Mouse (Mus musculus): Measurements from ENCODE around the gene Eml6. TPM values are rescaled to one million over a fixed set of nuclear protein-coding genes. Genes with fewer than 3 reads are reported as not detected.

Gene Eml6
- total and polyA plus RNA-seq, 2 experiments, result 0.12 to 2.5 TPM

DNA sequence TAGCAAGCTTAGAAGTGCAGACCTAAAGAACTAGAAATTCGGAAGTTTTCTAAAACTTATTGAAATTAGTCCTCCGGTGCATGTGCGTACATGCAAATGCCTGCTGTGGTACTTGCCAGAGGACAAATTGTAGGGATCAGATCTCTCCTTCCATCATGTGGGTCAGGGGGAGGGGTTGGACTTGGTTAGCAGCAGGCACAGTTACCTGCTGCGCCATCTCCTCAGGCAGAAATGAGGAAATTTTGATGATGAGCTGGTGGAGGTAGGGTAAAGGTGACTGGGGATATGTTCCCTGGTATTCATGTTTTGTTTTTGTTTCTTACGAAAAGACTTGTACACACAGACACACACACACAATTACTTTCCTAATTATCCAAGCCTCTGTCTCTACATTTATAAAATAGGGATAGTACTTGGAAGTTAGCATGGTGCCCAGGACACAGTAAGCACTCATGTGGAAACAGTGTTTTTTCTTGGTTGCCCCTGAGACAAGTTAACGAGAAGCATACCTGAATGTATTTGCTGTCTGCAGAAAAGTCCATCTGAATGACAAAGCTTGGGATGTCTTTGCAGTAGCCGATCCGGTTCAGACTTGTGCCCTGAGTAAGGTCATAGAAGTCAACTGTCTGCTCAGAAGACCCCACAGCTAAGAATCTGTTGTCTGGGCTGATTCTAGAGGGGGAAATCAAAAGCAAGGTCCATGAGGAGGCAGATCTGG is 276.9 kb downstream of the Eml6 start:
- H3K4me3 ChIP-seq (ENCODE audit: insufficient read depth, low read depth, low read length), result no peak overlapping the region
- 95% methylated on average over 8 of the region's 8 CpGs for WGBS
- TF ChIP-seq POLR2A (IDR thresholded peaks at IDR 0.05; ENCODE audit: extremely low read depth, insufficient read depth, low read length) (no peak), CTCF (IDR thresholded peaks at IDR 0.05; ENCODE audit: low read depth, low read length) (no peak)
- no peaks in the 10 kb centered on the region for H3K27me3 ChIP-seq (ENCODE audit: control insufficient read depth, insufficient read depth, low read length)
- H3K4me1 ChIP-seq (ENCODE audit: control insufficient read depth, insufficient read depth, low read length), result no peaks in the 10 kb centered on the region
- no peak for DNase-seq (ENCODE audit: extremely low read depth, low read depth, low spot score)
- no peak overlapping the region for H3K27ac ChIP-seq (replicated peaks; ENCODE audit: insufficient read depth, low read depth, low read length)
- no peaks in the 10 kb centered on the region for H3K79me2 ChIP-seq (ENCODE audit: control insufficient read depth, insufficient read depth, low read length)
- no peak overlapping the region for H3K9ac ChIP-seq (ENCODE audit: low read depth, low read length)
- H3K36me3 ChIP-seq (ENCODE audit: control insufficient read depth, insufficient read depth, low read length), result peaks cover 4% of the 10 kb centered on the region; the same call in 1 of the 2 replicates

DNA sequence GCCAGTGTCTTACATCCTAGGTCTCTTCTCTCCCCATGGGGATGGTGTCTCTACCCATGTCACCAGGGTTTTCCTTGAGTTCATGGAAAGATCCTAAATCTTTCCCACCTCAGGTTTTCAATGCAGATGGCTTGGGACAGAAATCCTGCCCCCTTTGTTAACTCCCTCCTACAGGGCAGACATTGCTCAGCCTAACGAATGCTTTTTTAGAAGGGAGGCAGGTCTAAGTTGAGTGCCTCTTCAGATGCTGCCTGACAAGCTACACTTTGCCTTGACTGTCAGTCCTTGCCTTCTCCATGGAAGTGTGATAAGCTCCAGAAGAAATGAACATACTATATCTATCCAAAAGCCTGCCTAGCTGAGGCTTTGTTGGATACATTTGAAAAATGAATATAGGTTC is 278.0 kb downstream of the Eml6 start:
- no peaks in the 10 kb centered on the region for H3K79me2 ChIP-seq (ENCODE audit: control insufficient read depth, insufficient read depth, low read length)
- peaks cover 7% of the 10 kb centered on the region; the same call in 1 of the 2 replicates for H3K36me3 ChIP-seq (ENCODE audit: control insufficient read depth, insufficient read depth, low read length)
- no peak overlapping the region for H3K27ac ChIP-seq (replicated peaks; ENCODE audit: insufficient read depth, low read depth, low read length)
- TF ChIP-seq POLR2A (IDR thresholded peaks at IDR 0.05; ENCODE audit: extremely low read depth, insufficient read depth, low read length) (no peak), CTCF (IDR thresholded peaks at IDR 0.05; ENCODE audit: low read depth, low read length) (no peak)
- 95% methylated on average over 1 of the region's 1 CpGs for WGBS
- H3K4me1 ChIP-seq (ENCODE audit: control insufficient read depth, insufficient read depth, low read length), result no peaks in the 10 kb centered on the region
- no peak for DNase-seq (ENCODE audit: extremely low read depth, low read depth, low spot score)
- no peaks in the 10 kb centered on the region for H3K27me3 ChIP-seq (ENCODE audit: control insufficient read depth, insufficient read depth, low read length)
- no peak overlapping the region for H3K4me3 ChIP-seq (ENCODE audit: insufficient read depth, low read depth, low read length)
- H3K9ac ChIP-seq (ENCODE audit: low read depth, low read length), result no peak overlapping the region

- H3K79me2 ChIP-seq (ENCODE audit: control insufficient read depth, insufficient read depth, low read length), result no peaks in the 10 kb centered on the region
- H3K4me1 ChIP-seq (ENCODE audit: control insufficient read depth, insufficient read depth, low read length), result no peaks in the 10 kb centered on the region
- 100% methylated on average over 3 of the region's 3 CpGs for WGBS
Observed at GRCm38 (mm10) chr11:29747365-29747764, 278.5 kb downstream of the Eml6 start.

DNA sequence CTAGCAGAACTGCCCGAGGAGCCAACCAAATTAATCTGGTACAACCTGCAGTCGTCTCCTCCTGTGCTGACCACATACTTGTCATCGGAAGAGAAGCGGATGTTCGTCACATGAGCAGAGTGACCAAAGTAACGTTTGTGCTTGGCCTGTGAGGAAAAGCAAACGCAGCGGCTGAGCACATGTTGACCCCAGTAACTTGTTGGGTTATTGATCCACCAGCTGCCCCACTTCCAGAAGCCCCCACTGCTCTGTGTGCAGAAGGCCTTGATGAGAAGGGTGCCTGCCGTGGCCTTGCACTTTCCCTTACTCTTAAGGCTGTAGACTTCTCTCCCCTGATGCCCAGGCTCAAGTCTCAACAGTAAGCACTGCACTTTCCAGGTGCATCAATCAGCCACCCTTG is 279.6 kb downstream of the Eml6 start:
- 78% methylated on average over 9 of the region's 9 CpGs for WGBS
- peaks cover 15% of the 10 kb centered on the region for H3K36me3 ChIP-seq (ENCODE audit: control insufficient read depth, insufficient read depth, low read length)
- no peak for TF ChIP-seq POLR2A (IDR thresholded peaks at IDR 0.05; ENCODE audit: extremely low read depth, insufficient read depth, low read length)
- no peak for TF ChIP-seq CTCF (IDR thresholded peaks at IDR 0.05; ENCODE audit: low read depth, low read length)
- no peaks in the 10 kb centered on the region for H3K27me3 ChIP-seq (ENCODE audit: control insufficient read depth, insufficient read depth, low read length)
- no peak overlapping the region for H3K4me3 ChIP-seq (ENCODE audit: insufficient read depth, low read depth, low read length)
- no peaks in the 10 kb centered on the region for H3K79me2 ChIP-seq (ENCODE audit: control insufficient read depth, insufficient read depth, low read length)
- H3K9ac ChIP-seq (ENCODE audit: low read depth, low read length), result no peak overlapping the region
- H3K27ac ChIP-seq (replicated peaks; ENCODE audit: insufficient read depth, low read depth, low read length), result no peak overlapping the region
- no peak for DNase-seq (ENCODE audit: extremely low read depth, low read depth, low spot score)
- H3K4me1 ChIP-seq (ENCODE audit: control insufficient read depth, insufficient read depth, low read length), result no peaks in the 10 kb centered on the region

More at GRCm38 (mm10) chr11:29747365-29747764, 278.5 kb downstream of the Eml6 start:
- H3K27me3 ChIP-seq (ENCODE audit: control insufficient read depth, insufficient read depth, low read length), result no peaks in the 10 kb centered on the region
- H3K4me3 ChIP-seq (ENCODE audit: insufficient read depth, low read depth, low read length), result no peak overlapping the region
- H3K9ac ChIP-seq (ENCODE audit: low read depth, low read length), result no peak overlapping the region
- DNase-seq (ENCODE audit: extremely low read depth, low read depth, low spot score), result no peak
- no peak overlapping the region for H3K27ac ChIP-seq (replicated peaks; ENCODE audit: insufficient read depth, low read depth, low read length)
- H3K36me3 ChIP-seq (ENCODE audit: control insufficient read depth, insufficient read depth, low read length), result peaks cover 9% of the 10 kb centered on the region
- TF ChIP-seq POLR2A (IDR thresholded peaks at IDR 0.05; ENCODE audit: extremely low read depth, insufficient read depth, low read length), result no peak

DNA sequence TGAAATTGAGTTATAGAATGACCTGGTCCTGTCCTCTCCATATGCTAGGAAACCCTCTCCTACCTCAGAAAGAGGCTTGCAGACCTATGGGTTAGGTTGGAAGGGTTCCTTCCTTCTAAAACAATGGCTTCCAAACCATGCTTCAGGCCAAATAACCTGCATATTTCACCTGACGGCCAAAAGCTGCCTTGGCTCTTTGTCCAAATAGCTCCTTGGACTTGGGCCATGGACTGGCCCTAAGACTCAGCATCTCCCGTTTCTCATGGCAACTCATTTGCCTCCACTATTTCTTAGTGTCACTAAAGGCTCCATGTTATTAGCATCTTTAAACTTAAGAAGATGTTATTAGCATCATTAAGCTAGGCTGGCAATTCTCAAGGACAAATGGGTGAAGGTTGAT is 280.3 kb downstream of the Eml6 start:
- no peak overlapping the region for H3K27ac ChIP-seq (replicated peaks; ENCODE audit: insufficient read depth, low read depth, low read length)
- H3K4me3 ChIP-seq (ENCODE audit: insufficient read depth, low read depth, low read length), result no peak overlapping the region
- H3K4me1 ChIP-seq (ENCODE audit: control insufficient read depth, insufficient read depth, low read length), result no peaks in the 10 kb centered on the region
- peaks cover 15% of the 10 kb centered on the region for H3K36me3 ChIP-seq (ENCODE audit: control insufficient read depth, insufficient read depth, low read length)
- H3K27me3 ChIP-seq (ENCODE audit: control insufficient read depth, insufficient read depth, low read length), result no peaks in the 10 kb centered on the region
- 37% methylated on average over 2 of the region's 2 CpGs for WGBS
- TF ChIP-seq CTCF (IDR thresholded peaks at IDR 0.05; ENCODE audit: low read depth, low read length), result no peak
- TF ChIP-seq POLR2A (IDR thresholded peaks at IDR 0.05; ENCODE audit: extremely low read depth, insufficient read depth, low read length), result no peak
- DNase-seq (ENCODE audit: extremely low read depth, low read depth, low spot score), result no peak
- H3K79me2 ChIP-seq (ENCODE audit: control insufficient read depth, insufficient read depth, low read length), result no peaks in the 10 kb centered on the region
- H3K9ac ChIP-seq (ENCODE audit: low read depth, low read length), result no peak overlapping the region

DNA sequence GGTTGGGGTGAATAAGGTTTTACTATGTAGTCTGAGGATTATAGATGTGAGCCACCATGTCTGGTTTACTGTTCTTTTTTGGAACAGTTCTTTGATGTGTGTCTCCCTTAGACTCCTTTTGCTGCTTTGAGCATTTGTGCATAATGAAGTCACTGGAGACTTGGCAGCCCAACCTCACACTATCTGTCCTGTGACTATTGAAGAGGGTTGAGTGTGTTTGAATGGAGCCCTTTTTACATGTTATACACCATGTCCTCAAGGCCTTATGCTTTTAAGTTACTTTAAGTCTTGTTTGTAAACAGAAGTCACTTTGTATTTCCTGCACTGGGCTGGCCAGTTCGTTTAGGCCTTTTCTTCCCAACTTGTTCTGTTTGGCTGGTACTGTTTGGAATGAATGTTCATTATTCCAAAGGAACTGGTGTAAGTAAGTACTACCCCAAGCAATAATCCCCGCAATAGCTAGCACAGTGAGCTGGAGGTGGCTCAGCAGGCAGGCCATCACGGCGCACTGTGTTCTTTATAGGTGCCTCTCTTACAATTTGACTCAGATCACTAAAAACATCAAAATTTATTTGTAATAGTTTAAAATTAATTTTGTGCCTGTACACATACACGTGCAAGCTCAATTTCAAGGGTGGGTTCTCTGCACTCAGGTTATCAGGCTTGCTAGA is 280.9 kb downstream of the Eml6 start:
- Histone ChIP-seq H3K36me3 (ENCODE audit: control insufficient read depth, insufficient read depth, low read length) (peaks cover 17% of the 10 kb centered on the region), H3K27me3 (ENCODE audit: control insufficient read depth, insufficient read depth, low read length) (no peaks in the 10 kb centered on the region), H3K4me1 (ENCODE audit: control insufficient read depth, insufficient read depth, low read length) (no peaks in the 10 kb centered on the region), H3K79me2 (ENCODE audit: control insufficient read depth, insufficient read depth, low read length) (no peaks in the 10 kb centered on the region), H3K4me3 (ENCODE audit: insufficient read depth, low read depth, low read length) (no peak overlapping the region), H3K9ac (ENCODE audit: low read depth, low read length) (no peak overlapping the region), H3K27ac (replicated peaks; ENCODE audit: insufficient read depth, low read depth, low read length) (no peak overlapping the region)
- WGBS, result 95% methylated on average over 5 of the region's 5 CpGs
- DNase-seq (ENCODE audit: extremely low read depth, low read depth, low spot score), result no peak
- TF ChIP-seq CTCF (IDR thresholded peaks at IDR 0.05; ENCODE audit: low read depth, low read length) (no peak), POLR2A (IDR thresholded peaks at IDR 0.05; ENCODE audit: extremely low read depth, insufficient read depth, low read length) (no peak)
